Mouse (Mus musculus): ENCODE measurements around the gene St6galnac5.

The St6galnac5 gene

DNA sequence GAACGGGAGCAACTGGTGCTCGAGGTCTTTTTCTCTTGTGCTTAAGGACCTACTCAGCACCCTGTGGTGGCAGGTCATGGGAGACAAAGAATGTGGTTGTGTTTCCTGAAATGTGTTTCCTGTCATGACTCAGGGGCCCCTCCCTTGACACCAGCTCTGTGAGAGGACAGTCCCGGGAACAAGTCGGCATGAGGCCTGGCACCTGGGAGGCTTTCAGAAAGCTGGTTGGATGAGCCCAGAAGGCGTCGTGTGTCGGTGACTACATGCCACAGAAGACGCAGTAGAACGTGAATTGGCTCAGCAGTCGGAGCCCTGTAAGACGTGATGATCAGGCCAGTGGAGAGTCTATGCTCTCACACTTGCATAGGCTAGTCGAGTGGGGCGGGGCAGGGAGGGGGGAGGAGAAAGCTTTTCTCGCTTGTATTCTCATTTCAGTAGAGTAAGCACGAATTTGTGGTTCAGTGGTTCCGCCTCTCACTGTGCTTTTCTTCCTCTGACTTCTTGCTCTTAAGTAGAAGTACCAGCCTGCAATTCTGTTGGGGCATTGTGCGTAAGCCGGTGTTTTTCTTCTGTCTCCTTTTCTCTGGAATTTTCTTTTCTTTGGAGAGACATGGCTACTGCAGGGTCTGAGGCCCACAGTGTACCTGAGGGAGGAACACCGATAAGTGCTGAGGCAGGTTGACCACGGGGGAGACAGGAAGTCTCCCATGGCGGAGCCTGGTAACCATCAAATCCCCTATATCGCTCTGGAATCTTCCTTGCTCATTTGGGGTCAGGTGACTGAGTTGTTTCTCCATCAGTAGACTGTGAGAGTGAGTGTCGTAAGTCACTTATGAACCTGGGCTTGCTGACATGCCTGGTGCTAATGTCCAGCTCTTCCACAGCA lies 69.6 kb downstream of the St6galnac5 start:
- DNase-seq, result peak; percentile 4 to 5

DNA sequence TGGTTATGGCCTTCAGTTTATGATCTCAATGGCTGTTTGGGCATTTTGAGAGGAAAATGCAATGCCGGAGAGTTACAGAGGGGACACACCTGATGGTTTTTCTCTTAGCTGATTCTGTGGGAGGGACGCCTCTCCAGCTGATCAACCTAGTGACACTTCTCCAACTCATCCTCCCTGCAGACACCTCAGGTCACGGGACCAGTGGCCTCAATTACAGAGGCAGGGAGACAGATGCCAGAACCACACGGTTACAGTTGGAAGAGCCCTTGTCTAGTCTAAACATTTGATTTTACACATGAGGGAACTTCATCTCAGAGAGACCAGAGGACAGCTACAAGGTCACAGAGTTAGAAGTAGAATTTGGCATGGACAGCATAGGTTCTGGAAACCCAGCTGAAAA lies 70.5 kb downstream of the St6galnac5 start:
- DNase-seq, result no peak

DNA sequence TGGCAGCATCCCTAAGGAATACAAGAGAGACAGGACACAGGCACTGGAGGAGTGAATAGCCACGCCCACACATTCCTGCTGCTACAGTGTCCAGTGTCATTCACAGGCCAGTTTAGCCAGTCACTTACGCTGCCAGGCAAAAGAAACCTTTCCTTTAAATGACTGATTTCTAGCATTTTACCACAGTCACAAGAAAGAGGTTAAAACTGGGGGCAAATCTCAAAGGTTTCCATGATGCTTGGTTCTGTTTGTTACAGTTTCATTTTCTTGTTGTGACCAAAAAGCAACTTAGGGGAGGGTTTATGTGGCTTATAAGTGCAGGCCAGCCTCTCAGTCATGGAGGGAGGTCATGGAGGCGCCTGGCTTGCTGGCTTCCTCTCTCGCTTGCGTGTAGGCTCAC lies 74.4 kb downstream of the St6galnac5 start:
- no peak for DNase-seq

DNA sequence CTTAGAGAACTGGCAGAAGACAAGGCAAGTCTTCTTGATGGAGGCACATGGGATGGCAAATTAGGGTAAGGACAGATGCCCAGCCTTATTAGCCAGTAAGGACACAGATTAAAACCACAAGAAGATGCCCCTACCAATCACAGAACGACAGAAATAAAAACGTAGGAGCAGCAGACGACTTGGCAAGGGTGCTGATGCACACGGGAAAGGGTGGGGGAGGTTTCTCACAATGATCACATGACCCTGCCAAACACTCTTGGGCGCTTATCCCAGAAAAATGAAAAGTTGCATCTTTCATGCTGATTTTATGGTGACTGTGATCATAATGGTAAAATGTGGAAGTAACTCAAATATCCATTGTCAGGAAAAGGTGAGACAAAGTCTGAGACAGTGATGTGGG lies 75.0 kb downstream of the St6galnac5 start:
- no peak for DNase-seq

DNA sequence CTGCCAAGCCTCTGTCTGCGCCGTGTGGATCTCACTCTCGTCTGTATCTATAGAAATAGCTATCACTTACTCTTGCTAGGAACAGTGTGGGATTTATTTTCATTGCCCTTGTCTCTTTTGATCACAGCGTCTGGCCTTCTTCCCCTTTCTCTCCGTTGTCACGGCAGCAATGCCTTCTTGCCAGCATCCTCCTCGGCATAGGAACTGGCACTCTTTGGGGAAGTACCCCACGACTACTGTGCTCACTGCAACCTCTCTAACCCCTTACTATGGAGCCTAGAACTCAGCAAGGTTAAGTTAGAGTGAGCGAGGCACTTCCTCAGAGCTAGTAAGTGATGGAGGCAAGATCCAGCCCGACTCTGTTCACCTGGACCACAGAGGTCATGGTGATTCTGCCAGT lies 76.2 kb downstream of the St6galnac5 start:
- DNase-seq, result no peak

DNA sequence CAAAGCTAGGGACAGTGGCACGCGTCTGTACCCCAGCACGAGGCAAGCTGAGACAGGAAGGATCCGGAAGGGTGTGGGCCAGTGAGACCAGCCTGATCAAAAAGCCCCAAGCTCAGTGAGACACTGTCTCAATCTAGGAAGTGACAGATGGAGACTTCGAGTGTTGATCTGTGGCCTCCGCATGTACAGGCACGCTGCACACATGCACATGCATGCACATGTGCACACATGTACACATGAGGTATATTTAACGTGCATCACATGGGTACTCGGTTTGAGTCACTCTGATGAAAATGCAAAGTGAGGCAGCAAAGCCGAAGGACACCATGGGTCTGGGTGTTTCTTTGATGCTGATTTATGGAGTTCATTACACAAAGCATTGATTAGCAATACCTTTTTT lies 77.0 kb downstream of the St6galnac5 start:
- no peak for DNase-seq

DNA sequence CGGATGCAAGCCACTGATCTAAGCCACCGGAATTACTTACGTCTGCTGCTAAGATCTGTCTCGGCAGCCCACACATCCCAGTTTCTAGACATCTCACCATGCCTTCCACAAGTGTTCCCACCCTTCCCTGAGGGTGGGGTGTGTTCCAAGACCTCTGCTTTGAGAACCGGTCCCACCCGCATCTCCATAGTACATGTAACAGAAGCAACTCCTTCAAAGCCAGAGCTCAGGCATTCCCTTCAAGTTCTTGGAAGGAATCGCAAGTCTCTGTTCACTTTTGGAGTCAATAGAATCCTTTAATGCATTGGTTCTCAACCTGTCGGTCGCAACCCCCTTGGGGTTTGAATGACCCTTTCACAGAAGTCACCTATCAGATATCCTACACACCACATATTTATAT lies 83.1 kb downstream of the St6galnac5 start:
- no peak for DNase-seq

DNA sequence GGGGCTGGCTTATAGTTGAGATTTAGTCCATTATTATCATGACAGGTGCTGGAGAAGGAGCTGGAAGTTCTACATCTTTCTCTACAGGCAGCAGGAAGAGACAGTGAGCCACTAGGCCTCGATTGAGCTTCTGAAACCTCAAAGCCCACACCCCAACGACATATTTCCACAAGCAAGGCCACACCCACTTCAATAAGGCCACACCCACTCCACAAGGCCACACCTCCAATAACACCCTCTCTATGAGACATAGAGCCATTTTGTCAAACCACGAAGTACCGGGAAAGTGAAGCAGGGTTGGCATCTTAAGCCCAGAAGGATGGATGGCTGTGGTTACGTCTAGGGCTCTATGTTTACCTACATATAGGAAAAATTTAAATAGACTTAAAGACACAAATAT lies 84.8 kb downstream of the St6galnac5 start:
- DNase-seq, result no peak

DNA sequence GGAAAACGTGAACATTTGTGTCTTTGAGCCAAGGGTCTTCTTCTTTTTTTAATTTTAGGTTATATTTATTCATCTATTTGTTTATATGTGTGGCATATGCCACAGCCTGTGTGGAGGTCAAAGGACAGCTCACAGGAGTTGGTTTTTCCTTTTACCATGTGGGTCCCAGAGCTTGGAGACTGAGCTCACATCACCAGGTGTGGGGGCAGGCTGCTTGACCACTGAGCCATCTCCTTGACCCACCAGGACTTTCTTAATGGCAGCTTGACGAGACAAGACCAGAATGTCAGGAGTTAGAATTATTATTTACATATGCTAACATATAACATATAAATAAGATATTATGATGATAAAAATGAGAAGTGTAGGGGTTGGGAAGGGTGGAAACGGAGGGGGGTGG lies 85.9 kb downstream of the St6galnac5 start:
- no peak for DNase-seq

DNA sequence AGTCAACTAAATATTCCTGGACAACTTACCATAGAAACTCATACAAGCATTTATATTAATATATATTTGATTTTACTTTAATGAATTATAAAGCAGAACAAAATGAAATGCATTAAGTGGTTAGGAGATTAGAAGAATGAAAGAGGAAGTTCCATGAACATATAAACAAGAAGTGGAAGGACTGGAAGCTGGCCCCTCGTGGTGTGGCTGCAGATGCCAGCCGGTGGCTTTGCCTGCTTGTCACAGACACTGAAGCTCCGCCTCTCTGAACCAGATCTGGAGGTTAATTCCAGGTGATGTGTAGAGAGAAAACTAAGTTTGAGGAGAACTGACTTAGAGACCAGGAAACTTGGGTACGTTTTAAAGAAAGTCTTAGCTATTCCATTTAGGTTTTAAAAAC lies 87.1 kb downstream of the St6galnac5 start:
- no peak for DNase-seq

DNA sequence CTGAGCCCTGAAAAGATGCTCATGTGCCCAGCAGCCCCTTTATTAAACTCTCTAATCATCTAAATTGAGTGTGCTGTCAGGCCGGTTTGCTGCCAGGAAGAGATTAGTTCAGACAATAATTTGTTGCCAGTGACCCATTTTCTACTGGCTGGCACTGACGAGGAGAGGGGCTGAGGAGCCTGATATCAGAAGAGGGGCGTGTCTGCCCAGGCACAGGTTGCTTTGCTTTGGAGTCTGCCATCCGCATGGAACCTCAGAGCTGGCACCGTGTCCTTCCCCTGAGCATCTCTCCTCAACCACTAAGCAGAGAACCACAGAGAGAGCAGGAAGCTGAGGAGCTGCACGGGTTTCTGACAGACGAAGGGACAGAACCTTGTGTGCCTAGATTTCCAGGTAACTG lies 93.9 kb downstream of the St6galnac5 start:
- no peak for DNase-seq

DNA sequence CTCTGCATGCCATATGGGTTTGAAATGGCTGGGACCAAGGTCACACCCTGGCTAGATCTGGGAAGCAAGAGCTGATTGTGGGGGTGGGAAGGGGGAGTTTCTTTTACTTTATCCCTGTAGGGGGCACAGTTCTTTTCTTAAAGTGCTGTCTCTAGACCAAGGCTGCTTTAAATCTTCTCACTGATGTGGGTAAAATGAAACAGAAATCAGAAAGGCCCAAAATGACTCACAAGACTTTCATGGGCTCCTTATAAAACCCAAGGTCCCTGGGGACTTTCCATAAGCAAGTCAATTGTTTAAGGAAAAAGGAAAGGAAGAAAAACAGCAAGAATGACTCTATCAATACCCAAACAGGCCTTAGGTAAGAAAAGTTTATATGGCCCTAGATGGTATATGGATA lies 95.3 kb downstream of the St6galnac5 start:
- no peak for DNase-seq

DNA sequence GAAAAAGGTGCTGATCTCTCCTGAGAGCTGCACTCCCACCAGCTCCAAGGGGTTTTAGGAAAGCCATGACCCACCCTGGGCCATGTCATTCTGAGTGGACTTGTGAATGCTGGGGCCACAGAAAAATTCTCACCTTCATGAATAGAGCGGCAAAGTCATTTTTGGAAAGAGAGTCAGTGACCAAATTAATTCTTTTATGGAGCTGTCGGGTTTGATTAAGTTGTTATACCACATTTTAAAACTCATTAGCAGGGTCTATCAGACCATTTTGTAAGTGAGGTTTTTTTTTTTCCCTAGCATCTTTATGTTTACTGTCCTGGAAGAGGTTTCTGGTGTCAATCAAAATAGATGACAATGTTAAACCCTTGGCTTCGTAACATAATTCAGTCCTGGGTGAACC lies 98.5 kb downstream of the St6galnac5 start:
- no peak for DNase-seq

DNA sequence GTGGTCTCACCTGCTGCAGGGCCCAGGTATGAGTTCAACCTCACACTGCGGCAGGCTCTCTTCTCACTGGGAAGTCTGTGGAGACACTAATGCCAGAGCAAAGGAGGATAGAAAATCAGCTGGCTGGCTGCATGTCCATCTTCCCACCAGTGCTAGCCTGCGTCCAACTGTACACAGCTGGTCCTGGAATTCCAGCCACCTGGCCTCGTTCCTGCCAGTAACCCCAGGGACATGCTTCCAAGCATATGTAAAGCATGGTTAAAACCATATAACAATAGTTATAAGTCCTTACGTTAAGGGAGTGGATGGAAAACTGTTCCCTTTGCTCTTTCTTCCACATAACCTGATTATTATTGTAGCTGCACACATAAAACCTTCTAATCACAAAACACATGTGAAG lies 100.3 kb downstream of the St6galnac5 start:
- no peak for DNase-seq

DNA sequence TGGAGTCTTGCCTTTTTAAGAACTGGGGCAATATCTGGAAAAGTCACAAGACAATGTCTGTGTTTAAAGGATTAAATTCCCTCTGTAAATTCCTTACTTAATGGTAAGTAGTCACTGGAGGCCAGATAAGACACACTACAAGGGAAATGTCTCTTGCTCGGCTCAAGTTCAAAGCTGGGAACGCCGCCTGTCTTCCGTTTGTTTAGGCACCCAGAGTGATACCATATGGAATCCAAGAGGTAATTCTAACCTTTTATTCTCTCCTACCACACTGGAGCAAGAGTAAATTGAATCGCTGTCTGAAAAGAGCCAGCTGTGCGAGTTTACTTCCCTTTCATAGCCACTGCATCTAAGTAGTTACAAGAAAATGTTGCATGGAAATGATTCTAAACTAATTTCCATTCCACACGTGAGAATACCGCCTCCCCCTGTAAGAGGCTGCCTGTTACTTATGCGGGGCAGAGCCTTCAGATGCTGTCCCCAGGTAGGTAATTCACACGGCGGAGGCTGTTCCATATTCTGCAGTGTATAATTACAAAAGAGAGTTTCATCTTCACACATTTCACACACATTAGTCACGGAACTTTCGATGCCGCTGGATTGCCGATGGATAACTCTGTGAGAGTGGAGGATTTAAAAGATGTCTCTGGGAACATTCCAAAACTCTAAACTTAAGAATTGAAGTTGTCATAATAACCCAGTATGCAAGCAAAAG lies 101.8 kb downstream of the St6galnac5 start:
- DNase-seq, result no peak

DNA sequence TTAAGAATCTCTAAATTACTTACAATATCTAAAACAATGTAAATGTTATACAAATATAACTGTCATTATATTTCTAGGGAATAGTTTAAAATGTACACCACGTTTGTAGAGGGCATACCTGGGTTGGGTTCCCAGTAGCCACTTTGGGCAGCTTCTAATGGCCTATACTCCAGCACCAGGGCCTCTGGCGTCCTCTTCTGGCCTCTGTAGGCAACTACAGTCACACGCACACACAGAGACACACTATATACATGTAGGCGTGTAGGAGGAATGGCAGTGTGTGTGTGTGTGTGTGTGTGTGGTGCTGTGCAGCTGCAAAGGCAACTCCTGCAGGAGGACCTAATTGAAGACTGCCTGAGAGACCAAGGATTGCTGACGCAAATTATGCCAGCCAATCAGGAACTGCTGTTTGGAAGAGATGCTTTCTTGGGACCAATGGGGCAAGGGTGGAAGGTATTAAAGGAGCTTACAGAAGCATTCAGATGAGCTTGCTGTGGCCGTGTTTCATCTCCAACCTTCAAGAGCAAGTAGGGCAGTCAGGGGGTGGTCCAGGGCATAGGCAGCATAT lies 106.2 kb downstream of the St6galnac5 start:
- DNase-seq, result no peak

DNA sequence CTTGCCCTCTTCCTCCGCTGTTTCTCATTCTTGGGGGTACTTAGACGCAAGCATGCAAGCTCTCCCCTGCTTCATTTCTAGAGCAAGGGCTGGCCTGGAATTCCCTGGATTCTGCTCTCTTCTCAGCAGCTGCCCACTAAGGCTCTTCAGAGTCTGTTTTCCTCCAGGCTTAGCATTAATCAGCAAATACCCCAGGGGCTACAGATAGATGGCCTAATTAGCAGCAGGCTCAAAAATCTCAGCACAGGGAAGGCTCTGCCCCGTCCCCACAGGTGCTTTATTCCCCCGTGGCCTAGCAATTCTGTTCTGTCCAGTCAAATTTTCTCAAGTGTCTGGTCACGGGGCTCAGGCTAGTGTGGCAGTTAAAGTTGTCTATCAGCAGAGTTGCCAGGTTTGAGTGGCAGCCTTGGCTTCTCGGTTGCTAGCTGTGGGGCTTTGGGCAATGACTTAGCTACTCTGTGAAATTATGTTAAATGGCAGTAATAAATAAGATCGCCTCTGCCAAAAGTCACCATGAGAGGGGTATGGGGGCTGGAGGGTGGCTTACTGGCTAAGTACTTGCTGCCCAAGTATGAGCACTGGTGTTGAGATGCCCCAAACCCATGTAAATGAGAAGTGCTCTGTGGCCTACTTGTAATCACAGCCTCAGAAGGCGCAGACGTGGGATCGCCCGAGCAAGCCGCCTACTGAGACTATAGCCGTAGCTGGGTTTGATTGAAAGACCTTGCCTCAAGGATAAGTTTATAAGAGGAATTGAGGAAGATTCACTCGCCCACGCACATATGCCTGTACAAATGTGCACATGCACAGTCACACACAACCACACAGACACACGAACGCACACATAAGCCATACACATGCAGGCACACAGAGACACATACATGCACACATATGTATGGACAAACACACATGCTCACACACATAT lies 107.4 kb downstream of the St6galnac5 start:
- DNase-seq, result no peak

DNA sequence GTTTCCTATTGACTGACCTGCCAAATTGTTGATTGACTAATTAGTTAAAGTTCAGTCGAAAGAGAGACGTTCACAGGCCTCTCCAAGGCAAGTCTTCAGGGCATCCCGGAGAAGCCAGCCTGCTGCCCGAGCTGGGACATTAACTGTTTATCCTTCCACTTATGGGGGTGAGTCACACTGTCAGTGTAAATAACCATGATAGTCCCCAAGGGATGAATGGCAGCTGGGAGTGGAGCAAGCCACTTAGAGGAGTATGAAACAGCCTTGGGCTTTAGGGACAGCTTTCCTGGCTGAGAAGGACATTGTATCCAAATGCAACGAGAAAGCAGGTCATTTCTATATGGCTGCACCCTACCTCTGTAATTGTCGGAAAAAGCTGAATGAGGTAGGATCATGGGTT lies 109.5 kb downstream of the St6galnac5 start:
- no peak for DNase-seq

DNA sequence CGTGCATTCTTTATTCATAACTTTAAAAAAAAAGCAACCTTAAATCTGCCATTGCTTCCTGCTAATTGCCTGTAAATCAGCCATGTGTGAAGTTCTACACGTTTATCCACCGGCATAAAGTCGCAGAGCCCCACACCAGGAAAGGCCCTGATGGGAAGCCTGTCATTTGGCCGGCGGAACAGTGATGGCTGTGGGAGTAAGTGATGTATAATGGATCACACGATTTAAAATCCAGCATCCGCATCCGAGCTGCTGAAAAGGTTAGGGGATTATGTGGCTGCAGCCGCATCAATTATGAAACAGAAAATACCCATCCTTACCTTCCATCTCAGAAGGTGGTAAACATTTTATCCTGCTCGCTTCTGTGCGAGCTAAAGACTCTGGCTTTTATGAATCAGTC lies 110.0 kb downstream of the St6galnac5 start:
- no peak for DNase-seq

DNA sequence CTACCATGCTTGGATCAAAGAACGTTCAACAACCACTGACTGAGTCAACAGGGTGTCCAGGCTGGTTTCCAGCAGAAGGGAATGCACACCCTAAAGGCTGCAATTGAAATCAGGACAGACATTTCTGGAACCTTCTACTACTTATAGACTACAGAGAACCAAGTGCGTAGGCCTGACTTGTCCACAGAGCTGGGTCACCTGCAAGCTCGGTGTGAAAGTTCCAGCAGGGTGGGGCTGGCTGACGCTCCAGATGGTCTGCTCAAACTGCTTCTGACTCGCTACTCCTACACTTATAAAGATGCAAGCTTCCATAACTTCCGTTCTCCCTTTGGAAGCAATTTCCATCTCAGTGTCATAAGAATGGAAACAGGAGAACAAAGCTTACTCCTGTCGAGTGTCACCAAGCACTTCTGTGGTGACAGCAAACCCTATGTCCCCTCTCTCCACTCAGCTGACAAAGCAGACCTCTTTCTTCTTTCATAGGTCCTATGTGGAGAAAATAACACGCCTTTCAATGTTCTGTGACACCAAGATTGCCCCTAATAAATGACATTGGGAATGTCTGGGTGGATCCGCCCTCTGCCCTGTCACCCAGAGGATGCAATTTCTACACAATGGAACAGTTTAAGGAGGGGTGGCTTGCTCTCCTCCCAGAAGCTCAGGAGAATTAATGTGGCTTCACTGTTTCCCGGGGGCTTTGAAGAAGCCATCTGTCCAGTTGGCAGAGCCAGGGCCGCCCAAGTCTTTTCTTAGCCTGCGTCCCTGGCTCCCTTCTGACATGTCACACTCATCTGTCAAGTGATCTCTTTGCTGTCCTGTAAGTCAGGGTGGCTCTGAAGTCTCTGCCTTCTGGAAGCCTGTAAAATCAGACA lies 114.2 kb downstream of the St6galnac5 start:
- no peak for DNase-seq

DNA sequence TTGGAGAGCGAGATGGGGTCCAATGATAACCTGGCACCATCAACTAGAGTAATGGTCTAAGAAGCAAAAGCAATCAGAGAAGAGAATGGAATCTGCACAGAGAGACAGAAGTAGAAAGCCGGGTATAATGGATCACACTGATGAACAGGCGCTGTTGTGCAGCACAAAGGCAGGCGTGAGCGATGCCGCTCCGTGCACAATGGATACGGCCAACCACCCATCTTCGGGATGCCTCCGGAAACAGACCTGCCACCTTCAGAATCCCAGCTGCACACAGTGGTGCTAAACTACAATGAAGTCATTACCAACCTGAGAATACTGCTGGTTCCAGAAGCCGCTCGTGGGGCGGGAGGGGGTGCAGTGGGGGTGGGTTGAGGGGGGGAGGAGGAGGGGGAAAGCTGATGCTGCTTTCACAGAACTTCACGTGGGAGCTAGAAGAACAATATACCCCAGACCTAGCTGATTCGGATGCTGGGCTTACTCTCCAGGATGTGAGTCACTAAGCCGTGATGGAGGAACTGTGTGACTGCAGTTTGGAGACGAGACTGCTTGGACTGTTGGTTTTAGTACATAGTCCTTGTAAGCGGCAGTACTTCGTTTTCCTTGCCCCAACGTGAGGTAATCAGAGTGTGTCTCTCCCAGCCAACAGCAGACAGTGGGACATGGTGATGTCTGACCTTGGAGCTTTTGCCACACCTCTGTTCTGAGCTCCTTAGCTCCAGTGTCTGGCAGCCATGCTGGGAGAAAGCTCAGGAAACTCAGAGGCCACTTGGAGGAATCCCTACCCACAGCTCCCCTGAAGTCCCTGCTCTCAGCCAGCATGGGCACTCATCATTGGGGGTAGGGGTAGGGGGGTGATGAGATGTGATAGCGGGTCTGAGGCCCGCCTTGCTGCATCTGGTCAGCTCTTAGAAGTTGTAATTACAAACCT lies 115.7 kb downstream of the St6galnac5 start:
- no peak for DNase-seq
